Mouse (Mus musculus) Patski (cell line): ENCODE measurements around the gene Prepl. TPM values are rescaled to one million over a fixed set of nuclear protein-coding genes. Genes with fewer than 3 reads are reported as not detected.

Experiments used
- ATAC-seq: fragments of 100-300 bp; one replicate; pipeline ENCODE4 v1.8.0; 2021
- CTCF ChIA-PET: fragments of 350-600 bp; sonication (Branson Sonifier 250); formaldehyde crosslinking; loops from one replicate; lab custom pipeline; 2022; ENCODE audit warnings: inconsistent platforms; lab: Charles Lee
- POLR2A ChIA-PET: fragments of 350-600 bp; sonication (Branson Sonifier 250); formaldehyde crosslinking; loops from one replicate; lab custom pipeline; 2022; ENCODE audit warnings: antibody characterized with exemption, inconsistent platforms; lab: Charles Lee
- DNase-seq: peaks from one replicate; pipeline ENCODE4 v3.0.0-alpha.2; 2011; ENCODE audit warnings: low read depth, low spot score
- H3K27me3 ChIP-seq: fragments of 371-371 bp; one replicate; pipeline ENCODE4 v1.5.1; 2021
- CTCF ChIP-seq: fragments of 100-300 bp; IDR thresholded peaks from one replicate; pipeline ENCODE4 v1.5.1; 2021
- in situ Hi-C: fragments of 300-500 bp; cut with MboI; formaldehyde crosslinking; loops from 3 replicates; pipeline ENCODE4 v1.11.1; 2018; ENCODE audit warnings: low pct_unique_long_range_greater_than_20kb, mixed read lengths
- polyA plus RNA-seq: library from polyadenylated mRNA; unstranded; gene quantifications from one replicate; pipeline ENCODE4 v1.2.3, GENCODE M21; 2021

The Prepl gene
- polyA plus RNA-seq, 1 experiment from 2014 or later = 75.8 TPM

DNA sequence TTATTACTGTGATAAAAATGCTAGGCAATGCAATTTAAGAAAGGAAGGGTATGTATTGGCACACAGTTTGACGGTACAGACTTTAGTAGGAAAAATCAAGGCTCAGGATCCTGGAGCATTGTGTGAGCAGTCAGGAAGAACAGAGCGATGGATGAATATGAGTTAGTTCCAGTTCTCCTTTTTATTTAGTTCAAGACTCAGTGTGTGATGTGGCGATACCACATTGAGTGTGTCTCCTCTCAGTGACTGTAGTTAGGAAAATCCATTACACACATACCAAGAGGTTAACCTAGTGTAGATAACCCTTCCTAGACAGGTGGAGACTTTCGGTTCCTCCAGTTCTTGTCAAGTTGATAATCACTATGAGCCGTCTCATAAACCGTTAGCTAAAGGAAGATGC is 1.7 kb upstream of the Prepl start:
- ATAC-seq (no peak), DNase-seq (no peak)
- TF ChIP-seq CTCF = no peak
- in situ Hi-C loops = no loop called here
- CTCF ChIA-PET = interaction anchor here (1.2 kb wide), 2 partner anchors 95 to 98 kb away, joined by 3 to 4 read pairs; no protein-coding TSS in a partner anchor
- no peaks in the 10 kb centered on the region for H3K27me3 ChIP-seq
- POLR2A ChIA-PET = no interaction called here

GRCm38 (mm10) chr17:85089621-85090020 is 420 bp downstream of the Prepl start:
- DNase-seq (no peak), ATAC-seq (peak; percentile 6)
- TF ChIP-seq CTCF = no peak
- POLR2A ChIA-PET = interaction anchor here (0.7 kb wide), 1 partner anchor 62 kb away, joined by 4 read pairs; no protein-coding TSS in a partner anchor
- H3K27me3 ChIP-seq = no peaks in the 10 kb centered on the region
- in situ Hi-C loops = loop anchor here (10.0 kb wide), 1 partner anchor 65 kb away; the partner anchor contains the start of gene Slc3a1
- CTCF ChIA-PET = interaction anchor here (1.3 to 1.4 kb wide), 2 partner anchors 9 to 21 kb away, joined by 3 to 4 read pairs; no protein-coding TSS in a partner anchor

- in situ Hi-C loops = loop anchor here (10.0 kb wide), 1 partner anchor 64 kb away; the partner anchor contains the start of gene Slc3a1
- H3K27me3 ChIP-seq = no peaks in the 10 kb centered on the region
- DNase-seq = no peak
These were observed 1.0 kb downstream of the Prepl start for GRCm38 (mm10) chr17:85089011-85089410.

GRCm38 (mm10) chr17:85088401-85088800 is 1.6 kb downstream of the Prepl start:
- no peak for ATAC-seq
- CTCF ChIA-PET = interaction anchor here (1.2 to 1.3 kb wide), 2 partner anchors 8 to 11 kb away, joined by 3 read pairs; no protein-coding TSS in a partner anchor
- H3K27me3 ChIP-seq = no peaks in the 10 kb centered on the region
- no peak for TF ChIP-seq CTCF
- in situ Hi-C loops = loop anchor here (10.0 kb wide), 1 partner anchor 64 kb away; the partner anchor contains the start of gene Slc3a1
- POLR2A ChIA-PET = interaction anchor here (1.0 kb wide), 1 partner anchor 84 kb away, joined by 3 read pairs; no protein-coding TSS in a partner anchor
- no peak for DNase-seq

More at GRCm38 (mm10) chr17:85089011-85089410, 1.0 kb downstream of the Prepl start:
- ChIA-PET POLR2A (no interaction called here), CTCF (interaction anchor here (1.3 kb wide), 1 partner anchor 8 kb away, joined by 3 read pairs; no protein-coding TSS in a partner anchor)
- no peak for TF ChIP-seq CTCF
- no peak for ATAC-seq

DNA sequence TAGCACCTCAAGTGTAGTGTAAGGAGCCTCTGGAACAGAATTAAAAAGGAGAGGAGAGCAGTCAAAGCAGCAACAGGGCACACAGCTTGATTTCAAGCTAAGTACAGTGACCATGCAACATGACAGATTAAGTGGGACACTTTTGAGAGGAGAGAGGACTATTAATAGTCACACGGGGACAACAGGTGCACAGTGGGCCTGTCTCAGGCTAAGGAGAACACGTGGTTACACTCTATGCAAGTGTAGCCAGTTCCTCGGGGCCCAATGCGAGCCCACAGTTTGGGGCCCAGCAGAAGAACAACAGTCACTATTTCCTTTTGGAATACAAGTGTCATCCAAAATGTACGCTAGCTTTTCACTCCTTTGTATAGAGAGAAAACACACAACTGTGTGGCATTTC is 2.5 kb downstream of the Prepl start:
- no peaks in the 10 kb centered on the region for H3K27me3 ChIP-seq
- CTCF ChIA-PET = interaction anchor here (1.2 kb wide), 1 partner anchor 10 kb away, joined by 3 read pairs; no protein-coding TSS in a partner anchor
- POLR2A ChIA-PET = interaction anchor here (1.0 kb wide), 1 partner anchor 83 kb away, joined by 3 read pairs; no protein-coding TSS in a partner anchor
- no peak for TF ChIP-seq CTCF
- in situ Hi-C loops = loop anchor here (10.0 kb wide), 1 partner anchor 63 kb away; the partner anchor contains the start of gene Slc3a1
- no peak for ATAC-seq
- no peak for DNase-seq

GRCm38 (mm10) chr17:85086501-85086900 is 3.5 kb downstream of the Prepl start:
- DNase-seq = no peak
- POLR2A ChIA-PET = no interaction called here
- in situ Hi-C loops = loop anchor here (10.0 kb wide), 1 partner anchor 62 kb away; the partner anchor contains the start of gene Slc3a1
- no peak for ATAC-seq
- CTCF ChIA-PET = no interaction called here
- no peak for TF ChIP-seq CTCF
- no peaks in the 10 kb centered on the region for H3K27me3 ChIP-seq

- DNase-seq (no peak), ATAC-seq (no peak)
- in situ Hi-C loops = loop anchor here (10.0 kb wide), 1 partner anchor 61 kb away; the partner anchor contains the start of gene Slc3a1
- CTCF ChIA-PET = no interaction called here
- H3K27me3 ChIP-seq = no peaks in the 10 kb centered on the region
- POLR2A ChIA-PET = no interaction called here
- no peak for TF ChIP-seq CTCF
These were observed 4.7 kb downstream of the Prepl start for GRCm38 (mm10) chr17:85085335-85085734.

DNA sequence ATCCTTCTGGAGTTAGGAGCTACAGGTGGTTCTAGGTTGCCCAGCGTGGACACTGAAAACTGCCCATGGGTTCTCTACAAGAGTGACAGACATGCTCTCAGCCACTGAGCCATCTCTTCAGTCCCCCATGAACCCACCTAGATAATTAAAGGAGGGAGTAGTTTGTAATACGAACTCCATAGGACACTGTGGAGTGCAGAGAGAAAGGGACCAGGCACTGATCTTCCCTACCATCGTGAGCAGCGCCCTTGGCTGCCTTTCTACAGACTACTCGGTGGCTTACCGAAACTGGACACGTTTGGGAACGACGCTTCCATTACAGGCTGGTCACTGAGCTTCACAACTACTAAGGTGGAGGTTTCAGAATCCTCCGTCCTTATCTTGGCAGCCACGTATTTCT is 9.3 kb downstream of the Prepl start:
- in situ Hi-C loops = loop anchor here (5.0 to 10.0 kb wide), 2 partner anchors 56 to 128 kb away; partner anchors contain the start of gene Slc3a1
- no peak for TF ChIP-seq CTCF
- no peak for ATAC-seq
- H3K27me3 ChIP-seq = no peaks in the 10 kb centered on the region
- no peak for DNase-seq
- ChIA-PET POLR2A (no interaction called here), CTCF (interaction anchor here (1.2 kb wide), 1 partner anchor 8 kb away, joined by 3 read pairs; no protein-coding TSS in a partner anchor)

GRCm38 (mm10) chr17:85079276-85079675 is 10.8 kb downstream of the Prepl start:
- ATAC-seq (no peak), DNase-seq (no peak)
- TF ChIP-seq CTCF = peak; percentile 49
- no peaks in the 10 kb centered on the region for H3K27me3 ChIP-seq
- in situ Hi-C loops = no loop called here
- ChIA-PET CTCF (interaction anchor here (1.7 kb wide), 1 partner anchor 24 kb away, joined by 3 read pairs; no protein-coding TSS in a partner anchor), POLR2A (no interaction called here)

DNA sequence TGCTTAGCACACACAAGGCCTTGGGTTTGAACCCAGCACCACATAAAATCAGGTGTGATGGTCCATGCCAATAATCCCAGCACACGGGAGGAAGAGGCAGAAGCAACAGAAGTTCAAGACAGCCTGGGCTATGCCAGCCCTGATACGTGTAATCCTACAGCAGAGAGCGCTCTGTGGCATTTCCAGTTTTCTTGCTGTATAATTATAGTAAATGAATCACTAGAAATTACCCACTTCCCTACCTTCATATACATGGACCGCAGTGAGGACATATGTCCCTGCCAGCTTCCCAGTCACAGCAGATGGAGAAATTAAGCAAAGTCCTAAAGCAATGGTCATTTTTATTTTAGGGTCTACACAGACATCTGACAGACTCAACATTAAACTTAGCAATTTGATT is 16.0 kb downstream of the Prepl start:
- no peak for ATAC-seq
- ChIA-PET POLR2A (no interaction called here), CTCF (no interaction called here)
- in situ Hi-C loops = no loop called here
- DNase-seq = no peak
- no peaks in the 10 kb centered on the region for H3K27me3 ChIP-seq
- TF ChIP-seq CTCF = no peak

- ATAC-seq (no peak), DNase-seq (no peak)
- TF ChIP-seq CTCF = no peak
- POLR2A ChIA-PET = no interaction called here
- H3K27me3 ChIP-seq = no peaks in the 10 kb centered on the region
- in situ Hi-C loops = no loop called here
- CTCF ChIA-PET = no interaction called here
These were observed 16.8 kb downstream of the Prepl start for GRCm38 (mm10) chr17:85073214-85073613.
